Mouse (Mus musculus): Measurements from ENCODE around the gene Hsh2d.

DNA sequence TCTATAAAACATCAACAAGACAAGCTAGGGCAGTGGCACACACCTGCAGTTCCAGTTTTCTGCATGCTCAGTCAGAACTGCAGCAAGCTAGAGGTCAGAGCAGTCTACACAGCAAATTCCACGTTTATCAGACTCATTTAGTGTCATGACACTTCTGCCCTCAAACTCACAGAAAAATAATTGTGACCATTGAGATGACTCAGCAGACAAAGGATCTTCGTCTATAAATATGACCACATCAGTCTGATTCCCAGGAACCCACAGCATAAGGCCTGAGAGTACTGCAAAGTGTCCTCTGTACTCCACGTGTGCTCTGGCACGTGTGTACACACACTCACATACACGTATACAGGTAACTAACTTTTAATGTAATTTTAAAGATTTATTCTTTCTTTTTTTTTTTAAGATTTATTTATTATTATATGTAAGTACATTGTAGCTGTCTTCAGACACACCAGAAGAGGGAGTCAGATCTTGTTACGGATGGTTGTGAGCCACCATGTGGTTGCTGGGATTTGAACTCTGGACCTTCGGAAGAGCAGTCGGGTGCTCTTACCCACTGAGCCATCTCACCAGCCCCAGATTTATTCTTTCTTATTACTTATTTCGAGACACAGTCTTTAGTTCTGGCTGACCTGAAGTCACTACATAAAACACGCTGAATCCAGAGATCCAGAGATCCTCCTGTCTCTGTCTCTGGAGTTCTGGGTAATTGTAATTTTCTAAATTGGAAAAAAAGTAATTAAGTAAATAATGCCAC lies 29.5 kb downstream of the Hsh2d start:
- TF ChIP-seq REST (IDR thresholded peaks at IDR 0.05; ENCODE audit: insufficient read depth, insufficient read length): no peak
- no peak for TF ChIP-seq POLR2A (IDR thresholded peaks at IDR 0.05; ENCODE audit: insufficient read length, low read depth)
- no peak for TF ChIP-seq USF1 (IDR thresholded peaks at IDR 0.05; ENCODE audit: low read depth)
- no peak for TF ChIP-seq MYOG (IDR thresholded peaks at IDR 0.05; ENCODE audit: control insufficient read depth in 1 of 3, insufficient read depth in 1 of 3, insufficient read length in 2 of 3, low read depth in 2 of 3)
- no peak for TF ChIP-seq POLR2AphosphoS2 (IDR thresholded peaks at IDR 0.05; ENCODE audit: insufficient read length, low read depth)
- no peak for TF ChIP-seq MYOD1 (IDR thresholded peaks at IDR 0.05; ENCODE audit: control insufficient read depth in 1 of 3, insufficient read length in 2 of 3, low read depth in 2 of 3)
- TF ChIP-seq MAX (IDR thresholded peaks at IDR 0.05; ENCODE audit: low read depth): no peak
- TF ChIP-seq SRF (IDR thresholded peaks at IDR 0.05; ENCODE audit: control insufficient read depth, insufficient read length, low read depth): no peak
- no peak for TF ChIP-seq E2F4 (IDR thresholded peaks at IDR 0.05; ENCODE audit: insufficient read depth)
- no peak for TF ChIP-seq CEBPB (IDR thresholded peaks at IDR 0.05; ENCODE audit: insufficient read depth, poor library complexity, severe bottlenecking)
- TF ChIP-seq TCF3 (IDR thresholded peaks at IDR 0.05; ENCODE audit: insufficient read length, low read depth): no peak
- no peak for TF ChIP-seq TCF12 (IDR thresholded peaks at IDR 0.05; ENCODE audit: insufficient read depth, poor library complexity, severe bottlenecking)
